Mouse (Mus musculus) right cerebral cortex, adult 2 months (tissue): ENCODE data around the gene Chrm3.

Experiments used
- DNase-seq, 2 experiments: peaks; one replicate each; pipeline ENCODE4 v3.0.0; 2021 to 2022; ENCODE audit warnings: low spot score in 2 of 2

Gene Chrm3

DNA sequence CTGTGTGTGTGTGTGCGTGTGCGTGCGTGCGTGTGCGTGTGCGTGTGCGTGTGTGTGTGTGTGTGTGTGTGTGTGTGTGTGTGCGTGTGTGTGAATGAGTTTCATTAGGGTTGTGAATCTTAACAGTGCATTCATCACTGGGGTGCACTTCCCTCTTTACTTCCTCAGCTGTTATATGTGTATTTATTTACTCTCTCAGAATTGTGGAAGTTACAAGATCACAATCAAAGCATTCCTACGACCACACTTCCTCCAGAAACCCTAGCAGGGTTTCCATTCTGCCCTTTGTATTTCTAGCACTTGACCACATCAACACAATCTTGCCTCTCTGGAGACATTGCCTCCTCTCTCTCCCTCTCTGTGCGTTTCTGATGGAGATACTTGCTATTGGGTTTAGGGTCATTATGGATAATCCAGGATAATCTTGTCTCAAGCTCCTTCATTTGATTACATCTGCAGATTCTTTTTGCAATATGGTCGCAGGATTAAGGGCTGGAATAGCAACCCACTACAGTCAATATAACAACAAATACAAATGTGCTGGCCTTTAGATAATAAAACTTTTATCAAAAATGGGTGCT is 465.5 kb downstream of the Chrm3 start:
- no peak for DNase-seq

DNA sequence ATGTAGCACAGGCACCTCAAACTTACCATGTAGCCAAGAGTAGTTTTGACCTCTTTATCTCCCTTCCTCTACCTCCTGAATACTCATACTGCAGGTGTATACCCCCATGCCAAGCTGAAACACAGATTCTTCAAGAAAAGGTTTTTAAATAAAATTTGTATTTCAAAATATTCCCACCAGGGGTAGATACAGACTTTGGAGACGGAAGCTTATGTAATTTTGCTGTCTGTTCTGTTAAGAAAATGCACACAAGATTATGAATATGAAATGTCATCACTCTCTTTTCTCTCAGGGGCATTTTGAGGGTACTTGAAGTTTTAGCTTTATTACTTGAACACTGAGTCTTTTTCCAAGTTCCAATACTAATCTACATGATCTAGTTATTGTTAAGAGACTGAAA is 469.6 kb downstream of the Chrm3 start:
- no peak for DNase-seq

DNA sequence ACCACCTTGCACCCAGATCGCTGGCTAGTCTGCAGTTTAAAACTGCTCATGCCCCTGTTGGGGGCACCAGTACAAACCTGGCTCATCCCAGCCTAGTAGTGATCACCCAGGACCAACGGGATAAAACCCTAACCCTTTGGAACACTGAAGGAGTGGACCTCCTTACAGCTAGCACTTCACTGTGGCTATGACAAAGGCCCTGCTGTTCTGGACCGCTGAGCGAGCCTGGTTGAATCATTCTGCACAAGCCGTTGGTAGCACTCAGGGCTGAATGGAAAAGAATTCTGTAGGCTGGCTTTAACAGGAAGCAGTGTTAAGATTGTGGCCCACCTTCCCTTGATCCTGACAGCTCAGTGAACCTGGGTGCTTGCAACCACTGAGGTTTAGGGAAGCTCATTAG is 470.2 kb downstream of the Chrm3 start:
- DNase-seq = peak in 1 of 2 experiments; percentile 31

DNA sequence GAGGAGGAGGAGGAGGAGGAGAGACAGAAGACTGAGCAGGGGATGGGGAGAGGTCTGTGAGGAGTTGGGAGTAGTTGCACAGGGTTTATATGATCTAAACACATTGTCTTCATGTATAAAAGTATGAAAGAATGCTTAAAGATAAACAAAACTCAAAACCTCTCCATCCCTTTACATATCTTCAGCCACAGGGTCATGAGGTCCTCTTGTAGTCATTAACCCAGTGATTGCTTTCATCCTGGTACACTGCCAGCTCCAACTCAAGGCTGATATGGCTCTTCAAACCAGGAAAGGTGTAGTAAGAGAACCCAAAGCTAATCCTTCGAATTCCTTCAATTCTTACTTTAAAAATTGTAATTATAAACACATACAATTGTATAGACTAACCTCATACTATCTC is 470.7 kb downstream of the Chrm3 start:
- no peak for DNase-seq

DNA sequence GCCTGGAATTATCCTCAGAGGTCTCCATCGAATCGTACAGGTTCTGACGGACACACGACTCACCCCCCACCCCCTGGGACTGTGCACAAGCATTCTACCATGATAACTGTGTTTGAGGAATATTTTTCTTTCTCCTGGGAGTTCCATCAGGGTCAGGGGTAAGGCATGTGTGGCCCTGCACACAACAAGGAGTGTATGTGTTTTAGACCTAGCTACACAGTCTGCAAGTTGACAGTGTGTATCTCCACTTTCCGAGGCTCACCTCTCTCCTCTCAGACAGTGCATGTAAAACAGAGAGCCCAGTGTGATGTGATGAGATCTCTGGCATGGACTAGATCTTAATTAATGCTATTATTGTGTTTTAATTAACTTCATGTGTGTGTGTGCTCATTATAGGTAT is 472.4 kb downstream of the Chrm3 start:
- no peak for DNase-seq

DNA sequence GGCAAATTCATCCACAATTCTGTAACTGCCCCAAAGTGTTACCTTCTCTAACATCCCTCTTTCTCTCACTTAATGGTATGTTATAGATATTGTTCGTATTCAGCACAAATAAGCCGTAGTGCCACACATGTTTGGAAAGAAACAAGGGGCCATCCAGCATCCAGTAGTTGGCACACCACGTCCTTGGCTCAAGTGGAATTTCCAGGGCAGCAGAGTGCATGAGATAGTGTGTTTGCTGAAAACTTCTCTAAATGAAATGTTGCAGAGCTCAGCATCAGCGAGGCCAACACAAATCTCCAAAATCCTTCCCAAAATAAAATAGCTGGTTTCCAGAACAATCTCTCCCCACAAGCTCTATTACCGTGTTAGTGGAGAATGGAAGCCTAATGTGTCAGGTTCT is 473.4 kb downstream of the Chrm3 start:
- no peak for DNase-seq

DNA sequence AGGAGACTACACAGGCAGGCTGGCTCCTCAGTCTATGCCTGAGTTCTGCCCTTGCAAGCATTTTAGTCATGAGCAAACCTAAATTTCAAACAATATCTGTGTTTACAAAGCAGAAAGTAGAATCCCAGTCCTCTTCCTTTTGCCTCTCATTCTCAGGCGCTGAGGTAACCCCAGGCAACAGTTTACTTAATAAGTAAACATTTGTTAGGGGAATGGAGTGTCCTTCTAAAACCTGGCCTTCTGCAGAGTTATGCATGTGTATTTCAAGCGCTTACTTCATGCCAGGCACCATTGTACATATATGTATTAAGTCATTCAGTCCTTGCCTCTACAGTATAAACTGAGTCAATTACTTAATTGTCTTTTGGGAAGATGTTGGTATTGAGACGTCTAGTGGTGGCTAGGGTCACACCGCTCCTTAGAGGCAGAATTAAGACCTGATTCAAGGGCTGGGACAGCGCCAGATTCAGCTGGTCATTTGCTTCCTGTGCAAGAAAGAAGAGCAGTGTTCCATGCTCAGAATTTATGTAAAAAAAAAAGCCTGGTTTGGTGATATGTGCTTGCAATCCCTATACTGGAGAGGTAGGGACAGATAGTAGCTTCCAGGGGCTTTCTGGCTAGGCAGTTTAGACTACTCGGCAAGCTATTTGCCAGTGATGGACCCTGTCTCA is 474.0 kb downstream of the Chrm3 start:
- DNase-seq = no peak

DNA sequence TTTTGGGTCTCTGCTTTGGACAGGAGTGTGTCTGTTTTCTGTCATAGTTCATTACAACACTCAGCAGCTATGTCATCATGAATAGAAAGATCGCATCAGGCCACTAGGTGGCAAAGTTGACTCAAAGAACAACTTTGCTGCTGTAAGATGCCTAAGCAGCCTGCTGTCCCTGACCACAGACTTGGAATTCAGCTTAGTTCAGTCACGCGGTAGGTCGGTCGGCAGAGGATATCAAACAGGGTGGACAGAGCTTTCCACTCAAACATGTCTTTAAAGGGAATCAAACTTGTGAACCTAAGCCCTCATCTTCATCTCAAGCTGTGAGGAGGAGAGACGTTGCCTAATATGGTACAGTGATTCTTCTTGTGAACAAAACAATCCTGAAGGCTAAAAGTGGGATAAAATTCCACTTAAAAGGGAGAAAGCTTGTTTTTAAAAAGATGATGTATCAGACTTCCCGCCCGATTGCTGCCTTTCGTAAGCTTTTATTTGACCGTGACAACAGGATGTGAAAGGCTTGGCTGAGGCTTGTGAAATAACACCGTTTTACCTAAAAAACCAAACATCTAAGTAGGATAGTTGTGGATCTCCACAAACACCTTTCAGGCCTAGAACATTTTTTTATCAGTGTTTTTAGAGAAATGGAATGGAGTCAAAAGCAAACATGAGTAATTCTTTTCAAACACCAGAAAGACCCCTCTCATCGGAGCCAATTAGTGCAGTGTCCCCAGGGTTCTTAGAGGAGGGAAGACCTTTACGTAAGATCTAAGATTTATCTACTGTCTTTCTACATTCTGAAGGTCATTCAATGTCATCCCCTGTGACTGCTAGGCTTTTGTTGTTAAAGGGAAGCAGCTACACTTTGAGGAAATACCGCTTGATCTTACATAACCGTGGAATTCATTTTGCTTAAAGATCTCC is 478.0 kb downstream of the Chrm3 start:
- DNase-seq = peak; percentile 84 to 88

DNA sequence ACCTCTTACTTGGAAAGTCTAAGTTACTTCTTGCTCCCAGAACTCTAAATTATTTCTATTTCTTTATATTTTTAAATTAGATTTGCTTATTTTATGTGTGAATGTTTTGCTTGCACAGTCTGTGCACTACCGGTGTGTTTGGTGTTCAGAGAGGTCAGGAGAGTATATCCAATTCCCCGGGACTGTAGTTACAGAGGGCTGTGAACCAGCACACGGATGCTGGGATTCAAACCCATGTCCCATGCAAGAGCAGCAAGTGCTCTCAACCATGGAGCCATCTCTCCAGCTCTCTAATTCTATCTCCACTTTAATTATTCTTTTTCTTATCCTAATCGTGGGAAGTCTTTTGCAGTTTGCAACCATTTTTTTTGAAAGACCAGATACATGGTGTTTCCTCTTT is 478.7 kb downstream of the Chrm3 start:
- no peak for DNase-seq

DNA sequence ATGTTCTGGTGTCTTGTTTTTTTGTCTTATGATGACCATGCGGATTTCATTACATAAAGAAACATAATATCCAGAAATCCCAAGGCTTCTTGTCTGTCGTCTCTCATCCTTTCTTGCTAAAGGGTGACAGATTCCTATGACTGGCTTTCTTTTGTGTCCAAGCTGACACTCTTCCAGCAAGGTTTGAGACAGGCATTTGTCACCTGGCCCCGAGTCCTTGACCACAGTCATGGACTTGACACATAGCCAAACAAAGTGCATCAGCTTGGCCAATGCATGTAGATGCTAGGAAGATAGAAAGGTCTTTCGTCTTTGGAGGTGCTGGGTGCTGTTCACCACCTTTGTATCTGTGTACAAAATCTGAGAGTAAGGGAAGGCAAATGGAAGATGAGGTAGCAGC is 480.2 kb downstream of the Chrm3 start:
- no peak for DNase-seq

DNA sequence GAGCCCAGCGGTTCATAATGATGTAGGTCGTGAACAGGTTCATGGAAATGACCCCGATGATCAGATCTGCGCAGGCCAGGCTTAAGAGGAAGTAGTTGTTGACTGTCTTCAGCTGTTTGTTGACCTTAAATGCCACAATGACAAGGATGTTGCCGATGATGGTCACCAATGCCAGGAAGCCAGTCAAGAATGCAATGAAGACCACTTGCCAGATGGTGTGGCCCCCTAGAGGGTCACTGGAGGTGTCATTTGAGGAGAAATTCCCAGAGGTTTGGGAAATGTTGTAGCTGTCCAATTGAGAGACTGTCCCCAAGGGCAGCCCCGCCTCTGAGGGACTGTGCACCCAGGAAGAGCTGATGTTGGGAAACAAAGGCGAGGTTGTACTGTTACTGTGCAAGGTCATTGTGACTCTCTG is 482.0 kb downstream of the Chrm3 start:
- no peak for DNase-seq

DNA sequence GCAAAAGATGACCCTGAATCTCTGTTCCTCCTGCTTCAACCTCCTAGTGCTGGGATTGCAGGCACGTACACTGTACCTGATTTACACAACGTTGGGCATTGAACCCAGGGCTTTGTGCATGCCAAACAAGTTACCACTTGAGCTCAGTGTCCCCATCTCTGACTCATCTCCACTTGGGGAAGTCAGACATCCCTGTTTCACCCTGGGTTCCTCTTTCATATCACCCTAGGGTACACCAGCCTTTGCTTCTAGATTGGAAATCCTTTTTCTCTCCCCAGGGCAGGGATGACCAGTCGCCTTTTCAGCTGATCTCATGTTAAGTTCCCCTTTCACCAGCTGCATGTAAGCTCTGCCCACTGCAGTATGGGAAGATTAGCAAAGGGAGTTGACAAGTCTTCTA is 487.3 kb downstream of the Chrm3 start:
- DNase-seq = no peak

DNA sequence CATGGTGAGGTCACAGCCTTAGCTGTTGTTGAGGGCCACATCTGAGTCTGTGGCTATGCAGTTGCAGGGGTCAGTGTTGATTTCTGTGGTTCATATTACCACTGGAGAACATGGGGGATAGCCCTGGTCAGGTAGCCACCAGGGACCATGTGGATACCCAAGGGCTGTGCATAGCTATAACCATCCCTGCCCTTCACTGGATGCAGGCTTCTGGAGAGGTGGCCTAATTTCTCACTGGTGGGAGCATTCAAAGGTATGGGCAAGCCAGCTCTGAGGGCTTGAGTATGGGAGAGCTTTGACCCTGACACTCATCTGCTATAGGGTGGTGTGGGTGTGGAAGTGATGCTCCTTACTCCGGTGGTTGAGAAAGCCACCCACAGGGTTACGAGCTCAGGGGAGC is 494.5 kb downstream of the Chrm3 start:
- DNase-seq = no peak

DNA sequence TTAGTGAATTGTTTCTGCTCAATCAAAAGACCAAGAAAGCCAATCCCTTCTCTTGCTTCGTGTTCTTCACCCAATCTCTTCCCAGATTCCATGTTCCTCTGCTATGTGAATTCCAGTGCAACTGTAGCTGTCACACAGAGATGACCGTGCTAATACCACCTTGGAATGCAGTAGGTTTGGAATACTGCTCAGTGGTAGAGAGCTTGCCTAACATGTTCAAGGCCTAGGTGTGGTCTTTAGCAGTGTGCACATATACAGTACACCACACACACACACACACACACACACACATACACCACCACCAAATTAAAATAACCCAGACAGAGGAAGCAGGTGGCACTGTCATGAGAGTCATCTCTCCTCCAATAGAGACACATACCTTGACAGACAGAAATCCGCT is 513.1 kb downstream of the Chrm3 start:
- no peak for DNase-seq

DNA sequence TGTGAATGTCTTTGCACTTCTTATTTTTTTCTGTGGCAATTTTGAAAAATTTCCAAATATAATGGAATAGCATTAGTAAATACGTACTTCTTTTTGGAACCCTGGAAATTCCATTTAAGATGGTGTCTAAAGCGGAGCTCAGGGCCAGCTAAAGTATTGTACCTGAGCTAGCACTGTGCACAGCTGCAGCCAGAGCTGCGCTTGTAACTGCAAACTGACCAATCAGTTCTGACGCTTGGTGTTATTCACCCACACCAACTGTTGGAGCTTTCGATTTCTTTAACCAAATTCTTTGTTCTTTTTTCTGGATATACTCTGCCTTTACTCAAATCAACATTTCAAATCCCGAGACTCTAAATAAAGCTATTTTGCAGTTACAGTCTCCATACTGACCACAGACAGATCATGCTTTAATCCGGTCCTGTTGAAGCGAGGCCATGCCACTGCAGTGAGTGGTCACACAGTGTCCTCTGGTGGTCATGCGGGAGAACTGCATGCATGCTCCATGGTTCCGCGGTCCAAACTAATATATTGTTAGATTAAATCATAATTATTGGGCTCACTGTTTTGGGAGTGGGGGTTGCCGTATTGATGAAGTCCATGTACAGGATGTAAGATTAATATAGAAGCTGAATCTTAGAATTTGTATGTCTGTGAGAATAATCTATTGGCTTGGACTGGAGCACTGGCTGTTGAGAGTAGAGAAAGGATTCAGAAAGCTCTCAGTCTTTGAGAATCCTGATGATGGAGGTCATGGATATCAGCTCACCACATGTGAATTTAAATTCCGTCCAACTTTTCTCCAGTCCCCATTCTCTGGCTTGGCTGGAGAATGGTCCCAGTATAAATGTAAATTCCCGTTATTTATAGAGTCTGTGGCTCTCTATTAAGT is 513.9 kb downstream of the Chrm3 start:
- DNase-seq = peak; percentile 67 to 69

DNA sequence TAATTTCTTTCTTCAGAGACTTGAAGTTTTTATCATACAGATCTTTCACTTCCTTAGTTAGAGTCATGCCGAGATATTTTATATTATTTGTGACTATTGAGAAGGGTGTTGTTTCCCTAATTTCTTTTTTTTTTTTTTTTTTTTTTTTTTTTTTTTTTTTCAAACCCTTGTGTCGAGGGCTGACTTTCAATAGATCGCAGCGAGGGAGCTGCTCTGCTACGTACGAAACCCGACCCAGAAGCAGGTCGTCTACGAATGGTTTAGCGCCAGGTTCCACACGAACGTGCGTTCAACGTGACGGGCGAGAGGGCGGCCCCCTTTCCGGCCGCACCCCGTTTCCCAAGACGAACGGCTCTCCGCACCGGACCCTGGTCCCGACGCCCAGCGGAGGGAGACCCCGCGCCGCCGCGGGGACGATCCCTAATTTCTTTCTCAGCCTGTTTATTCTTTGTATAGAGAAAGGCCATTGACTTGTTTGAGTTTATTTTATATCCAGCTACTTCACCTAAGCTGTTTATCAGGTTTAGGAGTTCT is 526.4 kb downstream of the Chrm3 start:
- DNase-seq = peak; percentile 54 to 55

DNA sequence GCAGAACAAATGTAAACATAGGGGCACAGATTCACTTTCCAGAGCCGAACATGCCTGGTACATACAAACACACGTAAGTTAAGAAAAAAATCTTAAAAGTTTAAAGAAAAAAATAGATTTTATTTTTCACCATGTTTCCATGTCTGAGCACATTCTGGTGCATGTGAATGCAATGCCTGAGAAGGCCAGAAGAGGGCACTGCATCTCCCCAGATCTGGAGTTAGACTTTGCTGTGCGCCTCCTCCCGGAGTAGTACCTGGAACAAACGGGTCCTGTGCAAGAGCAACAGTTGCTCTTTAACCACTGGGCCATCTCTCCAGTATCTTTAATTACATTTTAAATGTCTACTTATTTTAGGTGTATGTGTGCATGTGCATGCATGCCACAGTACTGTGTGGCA is 534.4 kb downstream of the Chrm3 start:
- peak in 1 of 2 experiments; percentile 6 for DNase-seq
